Mouse (Mus musculus) erythroblast, embryonic 14.5 days (primary cell): ENCODE results near the gene Mfap4. TPM values are rescaled to one million over a fixed set of nuclear protein-coding genes. Genes with fewer than 3 reads are reported as not detected.

Experiments used
- H3K27me3 ChIP-seq: 2 replicates; pipeline ENCODE4 v1.6.1; 2012; ENCODE audit warnings: inconsistent platforms; ENCODE audit not compliant: control insufficient read depth
- H3K36me3 ChIP-seq: 2 replicates; pipeline ENCODE4 v1.6.1; 2012; ENCODE audit warnings: mild to moderate bottlenecking, inconsistent platforms; ENCODE audit not compliant: control insufficient read depth
- H3K4me1 ChIP-seq: 2 replicates; pipeline ENCODE4 v1.6.1; 2012; ENCODE audit warnings: inconsistent platforms; ENCODE audit not compliant: control insufficient read depth
- H3K4me3 ChIP-seq: replicated peaks from 2 replicates; pipeline ENCODE3; 2012; ENCODE audit warnings: moderate library complexity, mild to moderate bottlenecking, inconsistent platforms
- H3K9me3 ChIP-seq: 2 replicates; pipeline ENCODE4 v1.6.1; 2012; ENCODE audit warnings: low read length, inconsistent platforms, mixed read lengths; ENCODE audit not compliant: control insufficient read depth
- GATA1 ChIP-seq: IDR thresholded peaks from 2 replicates; pipeline ENCODE4 v1.6.1; 2012; ENCODE audit warnings: low read length, inconsistent platforms, mixed read lengths
- TAL1 ChIP-seq: IDR thresholded peaks from 3 replicates; pipeline ENCODE4 v1.6.1; 2012; ENCODE audit warnings: low read length, inconsistent platforms, mixed read lengths
- polyA plus RNA-seq: library from polyadenylated mRNA; stranded (reverse); fragments of >175 nt; gene quantifications from 2 replicates; pipeline ENCODE4 v1.2.3, GENCODE M21; 2012

Gene Mfap4
- polyA plus RNA-seq, 1 experiment, result not detected

DNA sequence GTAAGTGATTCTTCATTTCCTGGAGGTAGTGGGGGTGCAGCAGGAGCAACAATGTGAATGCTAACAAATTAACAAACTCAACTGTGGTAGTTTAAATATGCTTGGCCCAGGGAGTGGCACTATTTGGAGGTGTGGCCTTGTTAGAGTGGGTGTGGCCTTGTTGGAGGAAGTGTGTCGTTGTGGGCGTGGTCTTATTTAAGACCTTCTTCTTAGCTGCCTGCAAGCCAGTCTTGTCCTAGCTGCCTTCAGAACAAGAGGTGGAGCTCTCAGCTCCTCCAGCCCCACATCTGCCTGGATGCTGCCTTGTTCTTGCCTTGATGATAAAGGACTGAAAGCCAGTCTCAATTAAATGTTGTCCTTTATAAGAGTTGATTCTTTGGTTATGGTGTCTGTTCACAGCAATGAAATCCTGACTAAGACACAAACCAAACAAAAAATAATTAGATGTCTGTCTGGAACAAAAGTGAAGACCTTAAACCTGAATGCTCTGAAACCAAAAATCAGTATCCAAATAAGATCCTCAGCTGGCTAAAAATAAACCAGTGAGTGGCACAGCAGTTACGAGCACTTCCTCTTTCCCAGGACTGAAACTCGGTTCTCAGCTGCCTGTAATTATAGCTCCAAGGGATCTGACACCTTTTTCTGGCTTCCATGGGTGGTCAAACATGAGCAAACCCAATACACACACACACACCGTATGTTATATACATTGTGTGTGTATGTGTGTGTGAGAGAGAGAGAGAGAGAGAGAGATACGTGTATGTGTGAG lies 13.7 kb downstream of the Mfap4 start:
- Histone ChIP-seq H3K4me3 (no peak overlapping the region), H3K27me3 (no peaks in the 10 kb centered on the region), H3K9me3 (no peaks in the 10 kb centered on the region), H3K4me1 (peaks cover 13% of the 10 kb centered on the region), H3K36me3 (no peaks in the 10 kb centered on the region)
- TF ChIP-seq GATA1 (no peak), TAL1 (no peak)

DNA sequence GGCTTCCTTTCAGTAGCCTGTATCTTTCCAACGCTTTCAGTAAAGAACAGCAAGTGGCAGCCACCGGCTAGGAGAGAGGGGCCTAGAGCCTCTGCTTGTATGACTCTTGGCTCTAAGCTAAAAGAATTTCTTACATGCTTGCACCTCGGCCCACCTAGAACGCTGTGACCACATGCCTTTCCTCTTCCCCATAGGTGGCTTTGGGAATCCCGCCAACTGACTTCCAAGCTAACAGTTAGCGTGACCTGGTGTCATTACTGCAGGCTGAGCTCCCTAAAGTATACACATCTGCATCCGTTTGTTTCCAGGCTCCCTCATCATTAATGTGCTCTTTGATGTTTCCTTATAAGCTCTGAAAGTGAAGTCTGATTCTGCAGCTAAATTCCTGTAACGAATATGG lies 18.7 kb downstream of the Mfap4 start:
- H3K36me3 ChIP-seq, result no peaks in the 10 kb centered on the region
- TF ChIP-seq GATA1, result no peak
- TF ChIP-seq TAL1, result no peak
- no peaks in the 10 kb centered on the region for H3K27me3 ChIP-seq

GRCm38 (mm10) chr11:61504713-61505257 lies 19.6 kb downstream of the Mfap4 start, which contains the start of gene B9d1:
TSS of gene B9d1 (plus strand) at chr11:61505144.
- no peaks in the 10 kb centered on the region for H3K36me3 ChIP-seq
- peaks cover 16% of the 10 kb centered on the region for H3K4me1 ChIP-seq
- no peaks in the 10 kb centered on the region for H3K27me3 ChIP-seq
- TF ChIP-seq TAL1 (no peak), GATA1 (no peak)
- peak within 1 kb of the TSS; percentile 74 for H3K4me3 ChIP-seq
- H3K9me3 ChIP-seq, result no peaks in the 10 kb centered on the region

More for the DNA sequence above, 18.7 kb downstream of the Mfap4 start:
- no peaks in the 10 kb centered on the region for H3K9me3 ChIP-seq
- H3K4me3 ChIP-seq, result no peak overlapping the region
- H3K4me1 ChIP-seq, result peaks cover 16% of the 10 kb centered on the region

- Histone ChIP-seq H3K27me3 (no peaks in the 10 kb centered on the region), H3K9me3 (no peaks in the 10 kb centered on the region), H3K36me3 (peaks cover 3% of the 10 kb centered on the region; the same call in 1 of the 2 replicates), H3K4me3 (no peak overlapping the region), H3K4me1 (no peaks in the 10 kb centered on the region)
- TF ChIP-seq TAL1 (no peak), GATA1 (no peak)
These were observed 29.7 kb downstream of the Mfap4 start for GRCm38 (mm10) chr11:61514953-61515352.

GRCm38 (mm10) chr11:61517971-61518370 lies 32.7 kb downstream of the Mfap4 start:
- TF ChIP-seq TAL1, result no peak
- no peak for TF ChIP-seq GATA1
- peaks cover 8% of the 10 kb centered on the region; the same call in 1 of the 2 replicates for H3K36me3 ChIP-seq
- H3K4me1 ChIP-seq, result no peaks in the 10 kb centered on the region
- no peaks in the 10 kb centered on the region for H3K27me3 ChIP-seq
- no peaks in the 10 kb centered on the region for H3K9me3 ChIP-seq
- no peak overlapping the region for H3K4me3 ChIP-seq

GRCm38 (mm10) chr11:61518871-61519270 lies 33.6 kb downstream of the Mfap4 start:
- TF ChIP-seq TAL1, result no peak
- H3K27me3 ChIP-seq, result no peaks in the 10 kb centered on the region
- no peaks in the 10 kb centered on the region for H3K9me3 ChIP-seq
- peaks cover 8% of the 10 kb centered on the region; the same call in 1 of the 2 replicates for H3K36me3 ChIP-seq
- H3K4me3 ChIP-seq, result no peak overlapping the region
- H3K4me1 ChIP-seq, result no peaks in the 10 kb centered on the region

GRCm38 (mm10) chr11:61519484-61520107 lies 34.4 kb downstream of the Mfap4 start:
- Histone ChIP-seq H3K4me1 (no peaks in the 10 kb centered on the region), H3K27me3 (no peaks in the 10 kb centered on the region), H3K4me3 (no peak overlapping the region), H3K9me3 (no peaks in the 10 kb centered on the region), H3K36me3 (peaks cover 8% of the 10 kb centered on the region; the same call in 1 of the 2 replicates)
- TF ChIP-seq TAL1 (no peak), GATA1 (no peak)

DNA sequence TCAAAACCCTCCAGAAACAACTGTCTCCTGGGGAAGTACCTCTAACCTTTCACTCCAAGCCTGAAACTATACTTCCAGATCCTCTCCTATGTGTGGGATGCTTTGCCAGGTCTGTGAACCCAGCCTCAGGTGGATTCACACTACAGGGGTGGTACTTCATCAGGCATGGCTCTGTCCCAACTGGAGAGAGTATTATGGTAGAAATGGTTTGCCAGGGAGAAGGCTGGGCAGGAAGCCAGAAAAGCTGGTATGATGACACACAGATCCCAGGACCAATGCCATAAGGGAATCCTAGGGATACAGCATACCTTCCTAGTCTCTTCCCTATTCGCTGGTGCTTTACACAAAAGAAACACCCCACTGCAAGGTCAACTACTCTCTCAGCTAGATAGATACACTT lies 41.6 kb downstream of the Mfap4 start:
- TF ChIP-seq GATA1 (no peak), TAL1 (no peak)
- H3K36me3 ChIP-seq, result peaks cover 2% of the 10 kb centered on the region; the same call in 1 of the 2 replicates
- no peak overlapping the region for H3K4me3 ChIP-seq
- H3K27me3 ChIP-seq, result no peaks in the 10 kb centered on the region
- no peaks in the 10 kb centered on the region for H3K9me3 ChIP-seq
- H3K4me1 ChIP-seq, result no peaks in the 10 kb centered on the region

GRCm38 (mm10) chr11:61529268-61529713 lies 44.1 kb downstream of the Mfap4 start:
- Histone ChIP-seq H3K27me3 (no peaks in the 10 kb centered on the region), H3K36me3 (no peaks in the 10 kb centered on the region; the same call in 1 of the 2 replicates), H3K4me3 (no peak overlapping the region), H3K9me3 (no peaks in the 10 kb centered on the region), H3K4me1 (no peaks in the 10 kb centered on the region)
- no peak for TF ChIP-seq TAL1
- no peak for TF ChIP-seq GATA1
